Mouse (Mus musculus): ENCODE measurements around the gene Eif4a1. TPM values are rescaled to one million over a fixed set of nuclear protein-coding genes. Genes with fewer than 3 reads are reported as not detected.

The Eif4a1 gene
- total and polyA plus RNA-seq, 3 experiments: 114 to 1,689 (median 634) TPM

GRCm38 (mm10) chr11:69706775-69707479, 34.7 kb upstream of the Eif4a1 start:
- H3K79me2 ChIP-seq (ENCODE audit: control insufficient read depth, insufficient read depth, low read length, poor library complexity): no peaks in the 10 kb centered on the region
- no peak overlapping the region for H3K27ac ChIP-seq (ENCODE audit: control insufficient read depth, low read depth, low read length)
- H3K9ac ChIP-seq (ENCODE audit: control insufficient read depth, low read depth, low read length, poor library complexity, severe bottlenecking): no peak overlapping the region
- H3K9me3 ChIP-seq (replicated peaks; ENCODE audit: insufficient read depth, low read length): no peaks in the 10 kb centered on the region
- no peaks in the 10 kb centered on the region for H3K4me1 ChIP-seq (ENCODE audit: control insufficient read depth in 1 of 2, insufficient read depth in 2 of 2, low read length in 2 of 2)
- no peak for TF ChIP-seq POLR2A (IDR thresholded peaks at IDR 0.05; ENCODE audit: control insufficient read depth in 1 of 2, insufficient read depth in 1 of 2, low read depth in 1 of 2, low read length in 2 of 2, poor library complexity in 1 of 2)
- no peak for TF ChIP-seq GATA1 (IDR thresholded peaks at IDR 0.05; ENCODE audit: low read depth, low read length)
- TF ChIP-seq ZNF384 (IDR thresholded peaks at IDR 0.05; ENCODE audit: low read depth, low read length): no peak
- no peak for TF ChIP-seq ZC3H11A (IDR thresholded peaks at IDR 0.05; ENCODE audit: low read depth, low read length)
- no peak for TF ChIP-seq E2F4 (IDR thresholded peaks at IDR 0.05; ENCODE audit: borderline replicate concordance, low read depth, low read length)
- no peak for TF ChIP-seq MEF2A (IDR thresholded peaks at IDR 0.05; ENCODE audit: extremely low read depth, insufficient replicate concordance, low read depth, low read length, poor library complexity, severe bottlenecking)
- no peak for TF ChIP-seq EP300 (IDR thresholded peaks at IDR 0.05; ENCODE audit: low read depth in 1 of 2, low read length in 2 of 2)
- TF ChIP-seq ZKSCAN1 (IDR thresholded peaks at IDR 0.05; ENCODE audit: low read depth, low read length): no peak
- TF ChIP-seq POLR2AphosphoS5 (IDR thresholded peaks at IDR 0.05; ENCODE audit: borderline replicate concordance, low read depth, low read length): no peak
- TF ChIP-seq MXI1 (IDR thresholded peaks at IDR 0.05; ENCODE audit: low read depth, low read length): no peak
- TF ChIP-seq ZMIZ1 (IDR thresholded peaks at IDR 0.05; ENCODE audit: low read depth, low read length): no peak
- TF ChIP-seq HCFC1 (IDR thresholded peaks at IDR 0.05; ENCODE audit: low read depth, low read length): no peak
- no peak for TF ChIP-seq RCOR1 (IDR thresholded peaks at IDR 0.05; ENCODE audit: low read depth, low read length)
- TF ChIP-seq CHD1 (IDR thresholded peaks at IDR 0.05; ENCODE audit: low read depth, low read length): no peak
- TF ChIP-seq CTCF (IDR thresholded peaks at IDR 0.05 in 2 of 3, conservative IDR thresholded peaks at IDR 0.05 in 1 of 3; ENCODE audit: control insufficient read depth in 1 of 3, insufficient read depth in 1 of 3, low read depth in 2 of 3, low read length in 3 of 3, poor library complexity in 1 of 3, severe bottlenecking in 1 of 3): no peak
- TF ChIP-seq BHLHE40 (IDR thresholded peaks at IDR 0.05; ENCODE audit: borderline replicate concordance, low read depth, low read length): no peak
- no peak for TF ChIP-seq MAZ (IDR thresholded peaks at IDR 0.05; ENCODE audit: low read depth, low read length)
- TF ChIP-seq TBP (IDR thresholded peaks at IDR 0.05; ENCODE audit: low read depth, low read length): no peak
- TF ChIP-seq KAT2A (conservative IDR thresholded peaks at IDR 0.05; ENCODE audit: low read depth, low read length): no peak
- peaks cover 0 to 2% of the 10 kb centered on the region in 2 experiments; a peak in 1 of 4 replicates for H3K27me3 ChIP-seq (ENCODE audit: control insufficient read depth in 1 of 2, insufficient read depth in 2 of 2, low read length in 2 of 2)
- DNase-seq (ENCODE audit: low read depth, low spot score): no peak
- no peak overlapping the region for H3K4me3 ChIP-seq (ENCODE audit: control insufficient read depth in 1 of 2, insufficient read depth in 1 of 2, low read depth in 2 of 2, low read length in 2 of 2)
- no peaks in the 10 kb centered on the region for H3K36me3 ChIP-seq (ENCODE audit: control insufficient read depth in 1 of 2, insufficient read depth in 2 of 2, low read length in 2 of 2)

GRCm38 (mm10) chr11:69704613-69705010, 32.4 kb upstream of the Eif4a1 start:
- H3K4me3 ChIP-seq (ENCODE audit: control insufficient read depth in 1 of 2, insufficient read depth in 1 of 2, low read depth in 2 of 2, low read length in 2 of 2): no peak overlapping the region
- no peak overlapping the region for H3K27ac ChIP-seq (ENCODE audit: control insufficient read depth, low read depth, low read length)
- H3K4me1 ChIP-seq (ENCODE audit: control insufficient read depth in 1 of 2, insufficient read depth in 2 of 2, low read length in 2 of 2): peaks cover 0 to 3% of the 10 kb centered on the region in 2 experiments; a peak in 3 of 4 replicates
- no peaks in the 10 kb centered on the region for H3K79me2 ChIP-seq (ENCODE audit: control insufficient read depth, insufficient read depth, low read length, poor library complexity)
- H3K27me3 ChIP-seq (ENCODE audit: control insufficient read depth in 1 of 2, insufficient read depth in 2 of 2, low read length in 2 of 2): peaks cover 0 to 2% of the 10 kb centered on the region in 2 experiments; a peak in 1 of 4 replicates
- DNase-seq (ENCODE audit: low read depth, low spot score): no peak
- H3K9ac ChIP-seq (ENCODE audit: control insufficient read depth, low read depth, low read length, poor library complexity, severe bottlenecking): no peak overlapping the region
- TF ChIP-seq NELFE (IDR thresholded peaks at IDR 0.05; ENCODE audit: low read depth, low read length): no peak
- no peak for TF ChIP-seq HCFC1 (IDR thresholded peaks at IDR 0.05; ENCODE audit: low read depth, low read length)
- TF ChIP-seq USF1 (IDR thresholded peaks at IDR 0.05; ENCODE audit: low read depth, low read length): no peak
- TF ChIP-seq TAL1 (IDR thresholded peaks at IDR 0.05; ENCODE audit: low read length): no peak
- TF ChIP-seq SMC3 (IDR thresholded peaks at IDR 0.05; ENCODE audit: low read depth, low read length): no peak
- no peak for TF ChIP-seq MXI1 (IDR thresholded peaks at IDR 0.05; ENCODE audit: low read depth, low read length)
- no peak for TF ChIP-seq UBTF (IDR thresholded peaks at IDR 0.05; ENCODE audit: borderline replicate concordance, insufficient read depth, low read depth, low read length)
- TF ChIP-seq USF2 (IDR thresholded peaks at IDR 0.05; ENCODE audit: borderline replicate concordance in 1 of 2, insufficient read depth in 1 of 2, low read depth in 1 of 2, low read length in 2 of 2): no peak
- peaks cover 0 to 3% of the 10 kb centered on the region in 2 experiments; a peak in 1 of 4 replicates for H3K36me3 ChIP-seq (ENCODE audit: control insufficient read depth in 1 of 2, insufficient read depth in 2 of 2, low read length in 2 of 2)
- H3K9me3 ChIP-seq (replicated peaks; ENCODE audit: insufficient read depth, low read length): no peaks in the 10 kb centered on the region

Data from MEL (cell line).